Mouse (Mus musculus) cerebellum, adult 2 months (tissue): ENCODE data around the gene Tmtc1. TPM values are rescaled to one million over a fixed set of nuclear protein-coding genes. Genes with fewer than 3 reads are reported as not detected.

Experiments
- DNase-seq, 2 experiments: peaks; one replicate each; pipeline ENCODE4 v3.0.0; 2021
- H3K27ac ChIP-seq: fragments of 200-500 bp; 2 replicates; pipeline ENCODE4 v1.5.1; 2012; ENCODE audit warnings: low read length, control low read depth, inconsistent platforms; ENCODE audit not compliant: insufficient read depth
- H3K27me3 ChIP-seq: fragments of 200-500 bp; 2 replicates; pipeline ENCODE4 v1.6.1; 2012; ENCODE audit warnings: inconsistent platforms, mild to moderate bottlenecking, low read length, moderate library complexity; ENCODE audit not compliant: control insufficient read depth, insufficient read depth
- H3K4me1 ChIP-seq: fragments of 200-500 bp; 2 replicates; pipeline ENCODE4 v1.6.1; 2011; ENCODE audit warnings: low read length; ENCODE audit not compliant: control insufficient read depth, insufficient read depth
- H3K4me3 ChIP-seq: fragments of 200-500 bp; replicated peaks from 2 replicates; pipeline ENCODE3; 2011; ENCODE audit warnings: mild to moderate bottlenecking, low read depth, low read length, control low read depth; ENCODE audit not compliant: insufficient read depth
- CTCF ChIP-seq: fragments of 200-500 bp; IDR thresholded peaks from 2 replicates; pipeline ENCODE4 v1.5.1; 2011; ENCODE audit warnings: low read depth, mild to moderate bottlenecking, control low read depth, low read length, moderate library complexity, borderline replicate concordance; ENCODE audit not compliant: insufficient read depth
- POLR2A ChIP-seq: fragments of 200-500 bp; IDR thresholded peaks from 2 replicates; pipeline ENCODE4 v1.6.1; 2011; ENCODE audit warnings: low read length, control low read depth, borderline replicate concordance; ENCODE audit not compliant: insufficient read depth
- WGBS: fragments of 180-500 bp; shearing (Covaris S2); methylation state at CpG from one replicate; pipeline ENCODE4 v1.1.7; 2018; 5-methylcytosine and 5-hydroxymethylcytosine counted together
- polyA plus RNA-seq: library from polyadenylated mRNA; depleted of rRNA; stranded (reverse); fragments of >200 nt; gene quantifications from 2 replicates; pipeline ENCODE4 v1.2.3, GENCODE M21; 2012

Gene Tmtc1
- polyA plus RNA-seq, 1 experiment, result 18.5 TPM

GRCm38 (mm10) chr6:148345001-148345400 is 99.2 kb downstream of the Tmtc1 start:
- TF ChIP-seq CTCF, result no peak
- no peak for TF ChIP-seq POLR2A
- 88% methylated on average over 3 of the region's 3 CpGs for WGBS
- Histone ChIP-seq H3K4me1 (no peaks in the 10 kb centered on the region), H3K27ac (no peak overlapping the region), H3K4me3 (no peak overlapping the region), H3K27me3 (no peaks in the 10 kb centered on the region)
- DNase-seq, result no peak

DNA sequence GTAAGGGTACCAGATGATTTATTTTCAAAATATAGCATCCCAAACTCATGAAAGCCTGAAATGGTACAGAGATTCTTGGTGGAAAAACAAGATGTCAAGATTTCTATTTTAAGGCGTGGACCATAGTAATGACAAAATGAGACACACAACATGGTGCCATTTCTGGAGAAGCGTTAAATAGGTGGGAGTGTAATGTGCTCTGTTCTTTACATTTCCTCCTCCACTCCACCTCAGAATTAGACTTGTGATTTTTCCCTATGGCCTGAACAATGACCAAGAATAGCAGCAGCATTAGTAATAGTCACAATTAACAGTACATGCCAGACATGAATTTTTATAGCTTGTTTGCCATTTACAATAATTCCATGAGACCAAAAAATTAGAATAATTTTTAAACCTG is 102.0 kb downstream of the Tmtc1 start:
- no peaks in the 10 kb centered on the region for H3K27me3 ChIP-seq
- no peak overlapping the region for H3K27ac ChIP-seq
- no peak overlapping the region for H3K4me3 ChIP-seq
- no peak for TF ChIP-seq POLR2A
- TF ChIP-seq CTCF, result no peak
- no peaks in the 10 kb centered on the region for H3K4me1 ChIP-seq
- DNase-seq, result no peak
- WGBS, result 88% methylated on average over 2 of the region's 2 CpGs

DNA sequence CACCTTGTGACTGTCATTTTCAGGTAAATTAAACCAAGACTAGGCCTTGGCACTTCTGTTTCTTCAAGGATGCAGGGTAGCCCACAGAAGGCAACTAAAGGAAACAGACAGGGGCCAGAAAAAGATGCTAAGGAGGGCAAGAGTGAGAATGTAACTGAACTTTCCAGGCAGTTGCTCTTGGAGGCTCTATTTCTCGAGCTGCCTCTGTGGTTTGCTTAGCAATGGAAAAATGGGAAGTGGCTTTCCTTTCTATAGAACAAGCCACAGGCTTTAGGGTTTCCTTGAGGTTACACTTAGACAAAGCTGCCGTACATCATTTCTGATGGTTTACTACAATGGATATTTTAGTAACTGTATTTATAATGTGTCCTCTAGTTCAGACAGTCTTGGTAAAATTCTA is 102.4 kb downstream of the Tmtc1 start:
- Histone ChIP-seq H3K27me3 (no peaks in the 10 kb centered on the region), H3K4me3 (no peak overlapping the region), H3K4me1 (no peaks in the 10 kb centered on the region), H3K27ac (no peak overlapping the region)
- 90% methylated on average over 2 of the region's 2 CpGs for WGBS
- TF ChIP-seq POLR2A (no peak), CTCF (no peak)
- DNase-seq, result no peak

DNA sequence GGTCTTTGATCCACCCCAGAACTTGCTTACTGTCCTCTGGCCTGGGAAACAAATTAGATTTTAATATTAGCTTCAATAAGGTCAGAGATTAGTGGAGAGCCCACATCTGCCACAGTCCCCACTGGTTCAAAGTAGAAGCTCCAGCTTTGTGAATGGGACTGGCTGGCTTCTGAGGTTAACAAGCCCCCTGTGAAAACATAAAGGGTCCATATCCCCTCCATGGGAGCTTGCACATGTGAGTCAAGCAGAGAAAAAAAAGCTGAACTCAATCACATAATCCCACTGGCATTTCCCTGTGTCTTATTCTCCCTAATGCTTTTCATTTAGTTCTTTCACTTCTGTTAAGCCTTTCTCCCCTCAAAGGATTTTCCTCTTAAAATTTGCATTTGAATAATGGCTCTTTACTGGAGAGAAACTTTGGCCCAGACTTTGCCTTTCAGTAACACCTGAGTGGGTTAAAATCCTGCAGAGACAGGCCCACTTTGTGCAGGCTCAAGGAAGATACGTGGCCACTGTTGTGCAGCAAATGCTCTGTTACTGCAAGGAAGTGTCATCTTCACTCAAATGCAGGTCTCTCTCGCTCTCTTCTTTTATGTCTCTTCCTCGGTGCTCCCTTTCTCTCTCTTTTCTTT is 105.7 kb downstream of the Tmtc1 start:
- Histone ChIP-seq H3K27me3 (no peaks in the 10 kb centered on the region), H3K4me1 (no peaks in the 10 kb centered on the region), H3K4me3 (no peak overlapping the region), H3K27ac (no peak overlapping the region)
- DNase-seq, result no peak
- 61% methylated on average over 3 of the region's 3 CpGs for WGBS
- no peak for TF ChIP-seq CTCF

- no peak overlapping the region for H3K27ac ChIP-seq
- no peak overlapping the region for H3K4me3 ChIP-seq
- no peaks in the 10 kb centered on the region for H3K27me3 ChIP-seq
- no peak for DNase-seq
- TF ChIP-seq POLR2A (no peak), CTCF (no peak)
- H3K4me1 ChIP-seq, result no peaks in the 10 kb centered on the region
Observed at GRCm38 (mm10) chr6:148336290-148336955, 107.8 kb downstream of the Tmtc1 start.

DNA sequence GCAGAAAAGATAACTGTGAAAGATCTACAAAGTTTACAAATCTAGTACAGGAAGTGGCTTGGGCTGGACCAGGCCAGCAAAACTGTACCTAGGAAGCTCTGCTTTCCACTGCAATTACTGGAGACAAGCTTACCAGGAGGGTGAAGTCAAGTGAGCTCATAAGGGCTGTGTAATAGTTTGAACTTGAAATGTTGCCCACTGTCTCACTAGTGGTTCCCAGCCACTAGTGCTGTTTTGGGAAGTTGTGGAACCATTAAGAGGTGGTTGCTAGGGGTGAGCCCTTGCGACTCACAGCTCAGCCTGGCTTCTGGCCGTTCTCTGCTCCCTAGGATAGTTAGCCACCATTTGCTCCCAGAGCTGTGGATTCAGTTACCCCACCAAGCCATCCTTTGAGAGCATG is 112.3 kb downstream of the Tmtc1 start:
- WGBS, result 81% methylated on average over 2 of the region's 2 CpGs
- Histone ChIP-seq H3K27me3 (no peaks in the 10 kb centered on the region), H3K4me1 (no peaks in the 10 kb centered on the region), H3K4me3 (no peak overlapping the region), H3K27ac (no peak overlapping the region)
- TF ChIP-seq POLR2A (no peak), CTCF (no peak)
- DNase-seq, result no peak

GRCm38 (mm10) chr6:148329976-148330375 is 114.2 kb downstream of the Tmtc1 start:
- Histone ChIP-seq H3K27me3 (no peaks in the 10 kb centered on the region), H3K27ac (no peak overlapping the region), H3K4me3 (no peak overlapping the region), H3K4me1 (no peaks in the 10 kb centered on the region)
- TF ChIP-seq POLR2A (no peak), CTCF (no peak)
- no peak for DNase-seq

- TF ChIP-seq CTCF, result no peak
- TF ChIP-seq POLR2A, result no peak
- H3K27me3 ChIP-seq, result no peaks in the 10 kb centered on the region
- WGBS, result 91% methylated on average over 2 of the region's 2 CpGs
- H3K27ac ChIP-seq, result no peak overlapping the region
- no peaks in the 10 kb centered on the region for H3K4me1 ChIP-seq
- no peak overlapping the region for H3K4me3 ChIP-seq
- no peak for DNase-seq
Observed at GRCm38 (mm10) chr6:148328928-148329327, 115.3 kb downstream of the Tmtc1 start.
